Mouse (Mus musculus) heart, postnatal 0 days (tissue): ENCODE results near the gene Ifi27l2a. TPM values are rescaled to one million over a fixed set of nuclear protein-coding genes. Genes with fewer than 3 reads are reported as not detected.

ENCODE experiments used
- ATAC-seq: fragments of 200-750 bp; cut with Nextera tagmentation; 2 replicates; pipeline ENCODE4 v1.8.0; 2017; ENCODE audit warnings: low read depth, moderate number of reproducible peaks, moderate library complexity; ENCODE audit not compliant: insufficient read depth
- DNase-seq: peaks from one replicate; pipeline ENCODE4 v3.0.0-alpha.2; 2016; ENCODE audit warnings: low spot score
- H3K27ac ChIP-seq: fragments of 300-500 bp; sonication (generic); 2 replicates; pipeline ENCODE4 v1.5.1; 2014; ENCODE audit warnings: low read depth, mild to moderate bottlenecking
- H3K27me3 ChIP-seq: fragments of 300-500 bp; sonication (generic); 2 replicates; pipeline ENCODE4 v1.6.1; 2014; ENCODE audit warnings: low read length, mixed read lengths; ENCODE audit not compliant: control insufficient read depth, insufficient read depth
- H3K36me3 ChIP-seq: fragments of 300-500 bp; sonication (generic); replicated peaks from 2 replicates; pipeline ENCODE4 v1.6.1; 2014; ENCODE audit warnings: low read length, mixed read lengths; ENCODE audit not compliant: control insufficient read depth, insufficient read depth
- H3K4me1 ChIP-seq: fragments of 300-500 bp; sonication (generic); 2 replicates; pipeline ENCODE4 v1.6.1; 2014; ENCODE audit warnings: antibody characterized with exemption; ENCODE audit not compliant: control insufficient read depth, insufficient read depth
- H3K4me2 ChIP-seq: fragments of 300-500 bp; sonication (generic); 2 replicates; pipeline ENCODE4 v1.6.1; 2014; ENCODE audit warnings: low read depth, mild to moderate bottlenecking, low read length, moderate library complexity
- H3K4me3 ChIP-seq: fragments of 300-500 bp; sonication (generic); 2 replicates; pipeline ENCODE4 v1.5.1; 2014; ENCODE audit warnings: low read depth, low read length
- H3K9ac ChIP-seq: fragments of 300-500 bp; sonication (generic); replicated peaks from 2 replicates; pipeline ENCODE4 v1.6.1; 2014; ENCODE audit warnings: low read depth, low read length, mixed read lengths
- H3K9me3 ChIP-seq: fragments of 300-500 bp; sonication (generic); replicated peaks from 2 replicates; pipeline ENCODE4 v1.6.1; 2016; ENCODE audit warnings: low read length; ENCODE audit not compliant: control insufficient read depth
- CTCF ChIP-seq: IDR thresholded peaks from 2 replicates; pipeline ENCODE4 v1.5.1; 2016; ENCODE audit warnings: antibody characterized with exemption, control low read depth, low read depth
- EP300 ChIP-seq: IDR thresholded peaks from 2 replicates; pipeline ENCODE4 v1.6.1; 2016; ENCODE audit warnings: antibody characterized with exemption, low read depth
- WGBS: fragments of 180-500 bp; shearing (Covaris S2); extraction: QIAGEN DNeasy Blood & Tissue Kit; methylation state at CpG from one replicate; pipeline ENCODE4 v1.1.7; 2014; 5-methylcytosine and 5-hydroxymethylcytosine counted together
- polyA plus RNA-seq: library from polyadenylated mRNA; unstranded; fragments of >200 nt; fragmentation: Nextera tagmentation; extraction: Ambion mirVana; gene quantifications from 2 replicates; pipeline ENCODE4 v1.2.1, GENCODE M21; 2015
- total RNA-seq: library from RNA; depleted of rRNA; stranded (reverse); fragments of >200 nt; gene quantifications from 2 replicates; pipeline ENCODE4 v1.2.3, GENCODE M21; 2014; ENCODE audit warnings: low replicate concordance; rRNA removed

The Ifi27l2a gene
- total and polyA plus RNA-seq, 2 experiments from 2014 or later: 68.2 to 156 TPM

DNA sequence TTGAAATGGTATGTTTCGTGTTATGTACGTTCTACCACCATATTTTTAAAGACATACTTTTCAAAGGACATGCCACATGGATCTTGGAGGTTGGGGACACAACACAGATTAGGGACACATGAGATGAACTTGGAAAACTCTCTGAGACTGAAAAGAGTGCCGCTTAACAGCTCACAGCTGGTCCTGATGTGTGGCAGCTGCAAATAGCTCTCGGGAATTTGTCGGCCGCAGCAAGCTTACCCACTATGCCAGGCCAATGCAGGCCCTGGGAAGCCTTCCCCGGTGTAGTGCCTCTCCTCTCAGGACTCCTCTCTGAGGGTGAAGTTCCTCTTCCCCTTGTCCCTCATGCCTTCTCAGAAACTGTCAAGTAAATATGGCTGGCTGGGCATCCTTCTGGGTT is 46.7 kb downstream of the Ifi27l2a start:
- TF ChIP-seq EP300: no peak
- TF ChIP-seq CTCF: no peak
- no peak for DNase-seq
- Histone ChIP-seq H3K4me1 (peaks cover 14% of the 10 kb centered on the region), H3K9me3 (no peaks in the 10 kb centered on the region), H3K27ac (no peak overlapping the region), H3K4me3 (no peak overlapping the region), H3K36me3 (no peaks in the 10 kb centered on the region), H3K9ac (no peak overlapping the region), H3K27me3 (no peaks in the 10 kb centered on the region), H3K4me2 (no peak overlapping the region)
- no peak for ATAC-seq
- WGBS: 44% methylated on average over 7 of the region's 7 CpGs

GRCm38 (mm10) chr12:103395486-103396275 is 47.8 kb downstream of the Ifi27l2a start:
- no peaks in the 10 kb centered on the region for H3K36me3 ChIP-seq
- H3K27me3 ChIP-seq: no peaks in the 10 kb centered on the region
- ATAC-seq: no peak
- DNase-seq: no peak
- TF ChIP-seq EP300: no peak
- no peak for TF ChIP-seq CTCF
- 63% methylated on average over 12 of the region's 12 CpGs for whole genome bisulfite sequencing
- no peak overlapping the region for H3K4me2 ChIP-seq
- peaks cover 18% of the 10 kb centered on the region for H3K4me1 ChIP-seq
- no peaks in the 10 kb centered on the region for H3K9me3 ChIP-seq
- no peak overlapping the region for H3K4me3 ChIP-seq
- H3K27ac ChIP-seq: no peak overlapping the region
- H3K9ac ChIP-seq: no peak overlapping the region

GRCm38 (mm10) chr12:103393528-103393927 is 50.0 kb downstream of the Ifi27l2a start:
- no peak overlapping the region for H3K27ac ChIP-seq
- no peak overlapping the region for H3K4me3 ChIP-seq
- TF ChIP-seq EP300 (no peak), CTCF (no peak)
- no peak overlapping the region for H3K4me2 ChIP-seq
- H3K9ac ChIP-seq: no peak overlapping the region
- no peaks in the 10 kb centered on the region for H3K9me3 ChIP-seq
- H3K4me1 ChIP-seq: peaks cover 22% of the 10 kb centered on the region
- DNase-seq (no peak), ATAC-seq (no peak)
- WGBS: 50% methylated on average over 6 of the region's 6 CpGs
- no peaks in the 10 kb centered on the region for H3K36me3 ChIP-seq
- H3K27me3 ChIP-seq: no peaks in the 10 kb centered on the region

Other genes with a start within 250 kb of the Ifi27l2a start
- gene Prima1, start 201.5 kb downstream of the Ifi27l2a start, total RNA-seq: not detected in 2 replicates
- gene Prima1, start 201.5 kb downstream of the Ifi27l2a start, polyA plus RNA-seq: 0.14 TPM in 1 of 2 replicates, not detected in the other
- gene Fam181a, start 132.7 kb downstream of the Ifi27l2a start, total RNA-seq: not detected in 2 replicates
- not detected in 2 replicates for gene Fam181a, start 132.7 kb downstream of the Ifi27l2a start, polyA plus RNA-seq
- gene Asb2, start 87.7 kb downstream of the Ifi27l2a start, total RNA-seq: 572 and 632 TPM in 2 replicates
- gene Asb2, start 87.7 kb downstream of the Ifi27l2a start, polyA plus RNA-seq: 289 and 380 TPM in 2 replicates
- gene Otub2, start 55.0 kb downstream of the Ifi27l2a start, total RNA-seq: 8.6 and 12.2 TPM in 2 replicates
- gene Otub2, start 55.0 kb downstream of the Ifi27l2a start, polyA plus RNA-seq: 5.0 and 5.7 TPM in 2 replicates
- gene 9330161L09Rik, start 35.9 kb downstream of the Ifi27l2a start, total RNA-seq: 2.5 and 2.8 TPM in 2 replicates
- 0.27 and 0.34 TPM in 2 replicates for gene 9330161L09Rik, start 35.9 kb downstream of the Ifi27l2a start, polyA plus RNA-seq
- gene Ddx24, start 17.9 kb downstream of the Ifi27l2a start, total RNA-seq: 86.1 and 165 TPM in 2 replicates
- gene Ddx24, start 17.9 kb downstream of the Ifi27l2a start, polyA plus RNA-seq: 80.0 and 95.3 TPM in 2 replicates
- 39.5 and 47.2 TPM in 2 replicates for gene Ifi27, start 9.5 kb downstream of the Ifi27l2a start, total RNA-seq
- gene Ifi27, start 9.5 kb downstream of the Ifi27l2a start, polyA plus RNA-seq: 30.4 and 30.8 TPM in 2 replicates
- not detected in 2 replicates for gene Ifi27l2b, start 13.5 kb upstream of the Ifi27l2a start, total RNA-seq
- gene Ifi27l2b, start 13.5 kb upstream of the Ifi27l2a start, polyA plus RNA-seq: 0.29 and 0.63 TPM in 2 replicates
- 1.1 TPM in 1 of 2 replicates, not detected in the other for gene Ppp4r4, start 88.6 kb upstream of the Ifi27l2a start, total RNA-seq
- 0.05 and 0.12 TPM in 2 replicates for gene Ppp4r4, start 88.6 kb upstream of the Ifi27l2a start, polyA plus RNA-seq
- gene Serpina10, start 187.8 kb upstream of the Ifi27l2a start, total RNA-seq: not detected in 2 replicates
- not detected in 2 replicates for gene Serpina10, start 187.8 kb upstream of the Ifi27l2a start, polyA plus RNA-seq
- gene Serpina6, start 213.5 kb upstream of the Ifi27l2a start, total RNA-seq: not detected in 2 replicates
- gene Serpina6, start 213.5 kb upstream of the Ifi27l2a start, polyA plus RNA-seq: not detected in 2 replicates
- not detected in 2 replicates for gene Serpina16, start 232.5 kb upstream of the Ifi27l2a start, total RNA-seq
- not detected in 2 replicates for gene Serpina16, start 232.5 kb upstream of the Ifi27l2a start, polyA plus RNA-seq